In the genomic region with DNA sequence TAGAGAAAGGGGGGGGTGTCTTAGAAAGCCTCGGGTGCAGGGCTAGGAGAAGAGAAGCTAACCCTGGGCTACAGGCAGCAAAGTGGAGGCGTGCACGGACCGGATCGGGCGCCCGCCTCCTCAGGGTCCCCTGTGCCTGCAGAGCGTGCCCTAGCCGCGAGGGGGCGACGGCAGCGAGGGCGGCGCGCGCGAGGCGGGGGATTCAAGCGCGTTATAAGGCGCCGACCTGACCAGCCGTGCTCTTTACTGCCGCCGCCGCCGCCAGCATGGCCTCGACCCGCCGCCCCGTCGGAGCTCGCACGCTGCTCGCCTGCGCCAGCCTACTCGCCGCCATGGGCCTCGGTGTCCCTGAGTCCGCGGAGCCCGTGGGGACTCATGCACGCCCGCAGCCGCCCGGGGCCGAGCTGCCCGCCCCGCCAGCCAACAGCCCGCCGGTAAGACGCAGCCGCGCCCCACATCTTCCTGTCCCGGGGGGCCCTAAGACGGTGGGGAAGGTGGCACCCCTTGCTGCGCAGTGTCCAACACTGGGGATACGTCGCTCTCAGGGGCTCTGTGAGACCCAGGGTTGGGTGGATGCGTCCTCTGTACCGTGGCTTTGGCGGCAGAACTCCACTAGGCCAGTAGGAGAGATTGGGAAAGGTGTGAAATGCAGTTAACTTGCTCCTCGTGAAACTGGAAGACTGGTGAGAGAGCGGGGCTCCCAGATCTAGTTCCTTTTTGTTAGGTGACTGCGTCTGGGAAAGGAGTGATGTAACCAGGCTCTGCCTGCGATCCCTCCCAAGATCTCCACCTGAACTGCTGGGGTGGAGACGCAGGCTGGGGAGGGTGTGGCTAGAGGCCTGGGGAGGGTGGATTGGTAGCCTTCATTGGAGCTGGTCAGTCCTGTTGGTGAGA, we compare ENCODE assay signal across 8 mouse cellular contexts. TPM values are rescaled to one million over a fixed set of nuclear protein-coding genes. Genes with fewer than 3 reads are reported as not detected.
DNase-seq lines count a peak whose midpoint lies in the region; ATAC-seq and TF ChIP-seq lines count a peak whose summit lies in the region.

A gene (plus strand): TSS at position 216 of the 894 bp plus-strand sequence.

- peaks cover 6% of the 10 kb centered on the region for H3K27me3 ChIP-seq in forebrain, embryonic 16.5 days (replicated peaks; ENCODE audit: control insufficient read depth, insufficient read depth, low read length)
- peaks cover 9% of the 10 kb centered on the region for H3K27me3 ChIP-seq in hindbrain, embryonic 11.5 days (ENCODE audit: control insufficient read depth, insufficient read depth, low read length)
- peaks cover 39% of the 10 kb centered on the region for H3K27me3 ChIP-seq in limb, embryonic 10.5 days (ENCODE audit: low read depth, poor library complexity, severe bottlenecking)
- H3K27me3 ChIP-seq in midbrain, embryonic 11.5 days (ENCODE audit: control insufficient read depth, insufficient read depth, low read length) = peaks cover 6% of the 10 kb centered on the region
- peaks cover 3% of the 10 kb centered on the region; the same call in 1 of the 2 replicates for H3K27me3 ChIP-seq in spleen, adult 2 months (ENCODE audit: control insufficient read depth, insufficient read depth, low read length)

- WGBS in bone marrow, adult 2 months = 2% methylated on average over 68 of the region's 68 CpGs
- under 1% methylated on average over 57 of the region's 68 CpGs for WGBS in forebrain, embryonic 16.5 days
- WGBS in hindbrain, embryonic 11.5 days = under 1% methylated on average over 65 of the region's 68 CpGs
- under 1% methylated on average over 68 of the region's 68 CpGs for WGBS in limb, embryonic 10.5 days
- under 1% methylated on average over 64 of the region's 68 CpGs for WGBS in midbrain, embryonic 11.5 days
- WGBS in spleen, adult 2 months = 5% methylated on average over 67 of the region's 68 CpGs

- H3K9ac ChIP-seq in forebrain, embryonic 16.5 days (replicated peaks; ENCODE audit: low read depth, low read length) = peak within 1 kb of the TSS; percentile 54
- peak within 1 kb of the TSS; percentile 50 for H3K9ac ChIP-seq in hindbrain, embryonic 11.5 days (ENCODE audit: low read depth, low read length)
- H3K9ac ChIP-seq in midbrain, embryonic 11.5 days (ENCODE audit: low read length) = peak within 1 kb of the TSS; percentile 60

- peaks cover 4% of the 10 kb centered on the region; the same call in 1 of the 2 replicates for H3K36me3 ChIP-seq in forebrain, embryonic 16.5 days (ENCODE audit: control insufficient read depth, insufficient read depth)
- peaks cover 7% of the 10 kb centered on the region; the same call in 1 of the 2 replicates for H3K36me3 ChIP-seq in hindbrain, embryonic 11.5 days (ENCODE audit: control insufficient read depth, insufficient read depth, low read length)
- peaks cover 24% of the 10 kb centered on the region for H3K36me3 ChIP-seq in limb, embryonic 10.5 days
- peaks cover 6% of the 10 kb centered on the region; the same call in 1 of the 2 replicates for H3K36me3 ChIP-seq in midbrain, embryonic 11.5 days (ENCODE audit: control insufficient read depth, insufficient read depth, low read length)
- no peaks in the 10 kb centered on the region; the same call in none of the 2 replicates for H3K36me3 ChIP-seq in spleen, adult 2 months (ENCODE audit: control insufficient read depth, insufficient read depth, low read length)

- H3K4me1 ChIP-seq in bone marrow, adult 2 months (ENCODE audit: control insufficient read depth, insufficient read depth, low read length) = no peaks in the 10 kb centered on the region
- H3K4me1 ChIP-seq in forebrain, embryonic 16.5 days (replicated peaks; ENCODE audit: control insufficient read depth, insufficient read depth, low read length) = peaks cover 9% of the 10 kb centered on the region
- H3K4me1 ChIP-seq in hindbrain, embryonic 11.5 days (replicated peaks; ENCODE audit: control insufficient read depth, insufficient read depth, low read length) = no peaks in the 10 kb centered on the region
- H3K4me1 ChIP-seq in limb, embryonic 10.5 days = peaks cover 18% of the 10 kb centered on the region
- peaks cover 5% of the 10 kb centered on the region for H3K4me1 ChIP-seq in midbrain, embryonic 11.5 days (ENCODE audit: control insufficient read depth, insufficient read depth, low read length)
- no peaks in the 10 kb centered on the region; the same call in none of the 2 replicates for H3K4me1 ChIP-seq in spleen, adult 2 months (ENCODE audit: control insufficient read depth, insufficient read depth, insufficient read length)

- ATAC-seq in forebrain, embryonic 16.5 days = peak; percentile 44
- ATAC-seq in hindbrain, embryonic 11.5 days (ENCODE audit: low FRiP score) = peak; percentile 60; the same call in 1 of the 2 replicates
- ATAC-seq in midbrain, embryonic 11.5 days (ENCODE audit: low FRiP score) = peak; percentile 67

- no peak within 1 kb of the TSS for H3K27ac ChIP-seq in bone marrow, adult 2 months (ENCODE audit: control insufficient read depth, insufficient read depth, low read depth, low read length, poor library complexity)
- no peak within 1 kb of the TSS for H3K27ac ChIP-seq in forebrain, embryonic 16.5 days (ENCODE audit: low read length)
- no peak within 1 kb of the TSS for H3K27ac ChIP-seq in hindbrain, embryonic 11.5 days (ENCODE audit: low read depth, low read length)
- H3K27ac ChIP-seq in limb, embryonic 10.5 days = peak within 1 kb of the TSS; percentile 85
- no peak within 1 kb of the TSS for H3K27ac ChIP-seq in midbrain, embryonic 11.5 days (ENCODE audit: low read depth, low read length)
- no peak within 1 kb of the TSS for H3K27ac ChIP-seq in spleen, adult 2 months (ENCODE audit: insufficient read depth, low read length)

- H3K4me3 ChIP-seq in bone marrow, adult 2 months (replicated peaks; ENCODE audit: control insufficient read depth, low read depth, low read length) = peak within 1 kb of the TSS; percentile 52
- peak within 1 kb of the TSS; percentile 43 for H3K4me3 ChIP-seq in forebrain, embryonic 16.5 days (replicated peaks; ENCODE audit: low read length)
- H3K4me3 ChIP-seq in hindbrain, embryonic 11.5 days (ENCODE audit: low read depth, low read length) = peak within 1 kb of the TSS; percentile 38
- H3K4me3 ChIP-seq in limb, embryonic 10.5 days = peak within 1 kb of the TSS; percentile 65
- H3K4me3 ChIP-seq in midbrain, embryonic 11.5 days (ENCODE audit: low read depth, low read length) = peak within 1 kb of the TSS; percentile 30
- peak within 1 kb of the TSS; percentile 50; the same call in 1 of the 2 replicates for H3K4me3 ChIP-seq in spleen, adult 2 months (ENCODE audit: extremely low read depth, insufficient read depth, insufficient read length)

- H3K4me2 ChIP-seq in forebrain, embryonic 16.5 days (ENCODE audit: low read length) = peak within 1 kb of the TSS; percentile 65
- H3K4me2 ChIP-seq in hindbrain, embryonic 11.5 days (replicated peaks; ENCODE audit: low read depth, low read length) = peak within 1 kb of the TSS; percentile 82
- peak within 1 kb of the TSS; percentile 58 for H3K4me2 ChIP-seq in midbrain, embryonic 11.5 days

- peak; percentile 14; the same call in 1 of the 2 replicates for TF ChIP-seq POLR2A in bone marrow, adult 2 months (IDR thresholded peaks at IDR 0.05; ENCODE audit: borderline replicate concordance, control insufficient read depth, low read depth, low read length)
- TF ChIP-seq POLR2A in spleen, adult 2 months (IDR thresholded peaks at IDR 0.05; ENCODE audit: low read depth, low read length) = no peak

- H3K9me3 ChIP-seq in forebrain, embryonic 16.5 days (ENCODE audit: control insufficient read depth, low read length) = no peaks in the 10 kb centered on the region
- H3K9me3 ChIP-seq in hindbrain, embryonic 11.5 days (ENCODE audit: control insufficient read depth, low read length) = no peaks in the 10 kb centered on the region; the same call in 1 of the 2 replicates
- 0 out of 2 replicates have a peak, but pooled peaks cover 5% of the 10 kb centered on the region for H3K9me3 ChIP-seq in limb, embryonic 10.5 days (replicated peaks)
- H3K9me3 ChIP-seq in midbrain, embryonic 11.5 days (ENCODE audit: control insufficient read depth, low read length) = no peaks in the 10 kb centered on the region

- peak; percentile 78 to 91 for DNase-seq in adrenal gland, adult (ENCODE audit: inconsistent age in 2 of 2, low spot score in 1 of 2)
- no peak for DNase-seq in adrenal gland, adult 8-10 months
- DNase-seq in hindbrain, embryonic 11.5 days (ENCODE audit: low spot score) = peak; percentile 86
- peak; percentile 84 for DNase-seq in limb, embryonic 10.5 days (ENCODE audit: low spot score)
- DNase-seq in midbrain, embryonic 11.5 days (ENCODE audit: low spot score, missing footprints) = peak; percentile 97
- DNase-seq in spleen, adult 2 months (ENCODE audit: low read depth in 1 of 2, low spot score in 2 of 2) = peak; percentile 11 to 62

- peak; percentile 79 for TF ChIP-seq CTCF in bone marrow, adult 2 months (IDR thresholded peaks at IDR 0.05; ENCODE audit: control insufficient read depth, insufficient read depth, low read length)
- peak; percentile 76; the same call in 1 of the 2 replicates for TF ChIP-seq CTCF in spleen, adult 2 months (IDR thresholded peaks at IDR 0.05; ENCODE audit: extremely low read depth, insufficient read depth, insufficient read length, insufficient replicate concordance)

RNA-seq across cellular contexts. Expression of the gene that starts here (rescaled TPM):
- 1 to 10 TPM; 1.7 to 8.3 (median 4.8) TPM for total RNA-seq in adrenal gland, adult 8-10 months (2022)
- polyA plus RNA-seq in bone marrow, adult 2 months (2011; ENCODE audit: insufficient read depth, insufficient read length, low replicate concordance, missing spikeins) = 0.68 and 5.2 TPM in 2 replicates
- polyA plus RNA-seq in forebrain, embryonic 16.5 days (2015; fragmentation: Nextera tagmentation; extraction: Ambion mirVana) = 0.16 and 0.62 TPM in 2 replicates
- polyA plus RNA-seq in hindbrain, embryonic 11.5 days (2014; fragmentation: Nextera tagmentation; extraction: Ambion mirVana) = 0.68 and 1.0 TPM in 2 replicates
- 1.4 and 1.8 TPM in 2 replicates for polyA plus RNA-seq in limb, embryonic 10.5 days (2016; fragmentation: Nextera tagmentation; extraction: Ambion mirVana)
- polyA plus RNA-seq in midbrain, embryonic 11.5 days (2014; fragmentation: Nextera tagmentation; extraction: Ambion mirVana) = 0.52 and 0.73 TPM in 2 replicates
- 0.51 and 1.3 TPM in 2 replicates for polyA plus RNA-seq in spleen, adult 2 months (2012; rRNA removed)

Comparison
In these comparisons a context has a peak if more than half of its experiments do, and no peak if none do; other contexts are left out.
1. Peak in ATAC-seq, H3K4me3 ChIP-seq, H3K9ac ChIP-seq and H3K4me2 ChIP-seq in forebrain, embryonic 16.5 days; RNA of the gene not detected or under 1 TPM.
2. Peak in DNase-seq, ATAC-seq, H3K4me3 ChIP-seq, H3K9ac ChIP-seq and H3K4me2 ChIP-seq in midbrain, embryonic 11.5 days; RNA of the gene not detected or under 1 TPM.